Mouse (Mus musculus) myocyte (in vitro differentiated cells): Measurements from ENCODE around the gene Mitf. TPM values are rescaled to one million over a fixed set of nuclear protein-coding genes. Genes with fewer than 3 reads are reported as not detected.

ENCODE experiments used
- H3K27me3 ChIP-seq: one replicate; pipeline ENCODE4 v1.6.1; 2011; ENCODE audit not compliant: control insufficient read depth, insufficient read depth, insufficient read length
- H3K36me3 ChIP-seq: one replicate; pipeline ENCODE4 v1.6.1; 2011; ENCODE audit not compliant: control insufficient read depth, insufficient read depth
- H3K4me2 ChIP-seq: one replicate; pipeline ENCODE4 v1.6.1; 2011; ENCODE audit warnings: low read depth, control low read depth
- H3K4me3 ChIP-seq: one replicate; pipeline ENCODE4 v1.5.1; 2011; ENCODE audit warnings: mild to moderate bottlenecking, control low read depth, moderate library complexity
- H3K79me2 ChIP-seq: one replicate; pipeline ENCODE4 v1.6.1; 2011; ENCODE audit not compliant: control insufficient read depth, insufficient read depth
- H3ac ChIP-seq: one replicate; pipeline ENCODE4 v1.6.1; 2011; ENCODE audit not compliant: control insufficient read depth, insufficient read length
- CEBPB ChIP-seq: IDR thresholded peaks from 2 replicates; pipeline ENCODE4 v1.6.1; 2011; ENCODE audit warnings: mild to moderate bottlenecking, moderate library complexity; ENCODE audit not compliant: poor library complexity, insufficient read depth, severe bottlenecking
- E2F4 ChIP-seq: IDR thresholded peaks from one replicate; pipeline ENCODE4 v1.6.1; 2011; ENCODE audit warnings: mild to moderate bottlenecking, control low read depth, moderate library complexity; ENCODE audit not compliant: insufficient read depth
- MAX ChIP-seq: IDR thresholded peaks from one replicate; pipeline ENCODE4 v1.6.1; 2011; ENCODE audit warnings: low read depth, mild to moderate bottlenecking, control low read depth
- MYOD1 ChIP-seq, 3 experiments: IDR thresholded peaks; one replicate each; pipeline ENCODE4 v1.6.1; 2011; ENCODE audit warnings: control low read depth in 2 of 3, low read depth in 2 of 3, mild to moderate bottlenecking in 2 of 3, moderate library complexity in 1 of 3; ENCODE audit not compliant: insufficient read length in 2 of 3, control insufficient read depth in 1 of 3
- MYOG ChIP-seq, 3 experiments: IDR thresholded peaks; one replicate each; pipeline ENCODE4 v1.6.1; 2011; ENCODE audit warnings: control low read depth in 2 of 3, low read depth in 2 of 3, mild to moderate bottlenecking in 2 of 3; ENCODE audit not compliant: insufficient read length in 2 of 3, control insufficient read depth in 1 of 3, insufficient read depth in 1 of 3
- POLR2A ChIP-seq: IDR thresholded peaks from one replicate; pipeline ENCODE4 v1.6.1; 2011; ENCODE audit warnings: low read depth, mild to moderate bottlenecking, control low read depth, moderate library complexity; ENCODE audit not compliant: insufficient read length
- POLR2AphosphoS2 ChIP-seq: IDR thresholded peaks from one replicate; pipeline ENCODE4 v1.6.1; 2011; ENCODE audit warnings: low read depth, control low read depth; ENCODE audit not compliant: insufficient read length
- REST ChIP-seq: IDR thresholded peaks from one replicate; pipeline ENCODE4 v1.6.1; 2011; ENCODE audit warnings: mild to moderate bottlenecking, control low read depth, moderate library complexity; ENCODE audit not compliant: insufficient read depth, insufficient read length
- SRF ChIP-seq: IDR thresholded peaks from one replicate; pipeline ENCODE4 v1.6.1; 2011; ENCODE audit warnings: low read depth; ENCODE audit not compliant: control insufficient read depth, insufficient read length
- TCF12 ChIP-seq: IDR thresholded peaks from one replicate; pipeline ENCODE4 v1.6.1; 2011; ENCODE audit warnings: mild to moderate bottlenecking, control low read depth; ENCODE audit not compliant: poor library complexity, insufficient read depth, severe bottlenecking
- TCF3 ChIP-seq: IDR thresholded peaks from one replicate; pipeline ENCODE4 v1.6.1; 2011; ENCODE audit warnings: low read depth, control low read depth; ENCODE audit not compliant: insufficient read length
- USF1 ChIP-seq: IDR thresholded peaks from one replicate; pipeline ENCODE4 v1.6.1; 2011; ENCODE audit warnings: low read depth, mild to moderate bottlenecking, control low read depth, moderate library complexity
- polyA plus RNA-seq: library from polyadenylated mRNA; unstranded; fragments of >200 nt; fragmentation: generic; extraction: Trizol; gene quantifications from one replicate; pipeline ENCODE4 v1.2.1, GENCODE M21; 2012; ENCODE audit warnings: missing spikeins

Gene Mitf
- polyA plus RNA-seq, 1 experiment: 2.4 TPM

- TF ChIP-seq POLR2AphosphoS2 (no peak), POLR2A (no peak), USF1 (no peak), SRF (no peak), MYOD1 (IDR thresholded peaks at IDR 0.05; ENCODE audit: control insufficient read depth in 1 of 3, insufficient read length in 2 of 3, low read depth in 2 of 3) (no peak), MYOG (IDR thresholded peaks at IDR 0.05; ENCODE audit: control insufficient read depth in 1 of 3, insufficient read depth in 1 of 3, insufficient read length in 2 of 3, low read depth in 2 of 3) (no peak), TCF3 (no peak), REST (no peak), MAX (no peak), E2F4 (no peak), TCF12 (no peak), CEBPB (no peak)
- no peaks in the 10 kb centered on the region for H3K36me3 ChIP-seq
- no peak overlapping the region for H3K4me2 ChIP-seq
- no peak overlapping the region for H3K4me3 ChIP-seq
- H3ac ChIP-seq: no peak overlapping the region
- no peaks in the 10 kb centered on the region for H3K79me2 ChIP-seq
- no peaks in the 10 kb centered on the region for H3K27me3 ChIP-seq
Observed at GRCm38 (mm10) chr6:98005566-98005965, 198.7 kb downstream of the Mitf start.

GRCm38 (mm10) chr6:98015066-98015465 lies 208.2 kb downstream of the Mitf start:
- H3K36me3 ChIP-seq: peaks cover 4% of the 10 kb centered on the region
- no peak overlapping the region for H3K4me3 ChIP-seq
- no peak for TF ChIP-seq MYOG (IDR thresholded peaks at IDR 0.05; ENCODE audit: control insufficient read depth in 1 of 3, insufficient read depth in 1 of 3, insufficient read length in 2 of 3, low read depth in 2 of 3)
- no peak for TF ChIP-seq MYOD1 (IDR thresholded peaks at IDR 0.05; ENCODE audit: control insufficient read depth in 1 of 3, insufficient read length in 2 of 3, low read depth in 2 of 3)
- TF ChIP-seq CEBPB: no peak
- TF ChIP-seq SRF: no peak
- TF ChIP-seq USF1: no peak
- no peak for TF ChIP-seq POLR2A
- TF ChIP-seq POLR2AphosphoS2: no peak
- no peak for TF ChIP-seq E2F4
- no peak for TF ChIP-seq REST
- no peak for TF ChIP-seq TCF3
- no peak for TF ChIP-seq TCF12
- TF ChIP-seq MAX: no peak
- H3K4me2 ChIP-seq: no peak overlapping the region
- H3K27me3 ChIP-seq: no peaks in the 10 kb centered on the region
- H3K79me2 ChIP-seq: no peaks in the 10 kb centered on the region
- no peak overlapping the region for H3ac ChIP-seq

- Histone ChIP-seq H3K4me2 (no peak overlapping the region), H3K27me3 (no peaks in the 10 kb centered on the region), H3K4me3 (no peak overlapping the region), H3K36me3 (peaks cover 4% of the 10 kb centered on the region), H3K79me2 (no peaks in the 10 kb centered on the region), H3ac (no peak overlapping the region)
- no peak for TF ChIP-seq TCF12
- no peak for TF ChIP-seq MAX
- no peak for TF ChIP-seq REST
- TF ChIP-seq CEBPB: no peak
- no peak for TF ChIP-seq POLR2A
- TF ChIP-seq MYOD1 (IDR thresholded peaks at IDR 0.05; ENCODE audit: control insufficient read depth in 1 of 3, insufficient read length in 2 of 3, low read depth in 2 of 3): no peak
- TF ChIP-seq SRF: no peak
- TF ChIP-seq TCF3: no peak
- no peak for TF ChIP-seq USF1
- TF ChIP-seq MYOG (IDR thresholded peaks at IDR 0.05; ENCODE audit: control insufficient read depth in 1 of 3, insufficient read depth in 1 of 3, insufficient read length in 2 of 3, low read depth in 2 of 3): no peak
- no peak for TF ChIP-seq POLR2AphosphoS2
- TF ChIP-seq E2F4: no peak
Observed at GRCm38 (mm10) chr6:98015819-98016218, 209.0 kb downstream of the Mitf start.

- Histone ChIP-seq H3K36me3 (no peaks in the 10 kb centered on the region), H3K4me3 (no peak overlapping the region), H3K4me2 (no peak overlapping the region), H3ac (no peak overlapping the region), H3K27me3 (no peaks in the 10 kb centered on the region), H3K79me2 (no peaks in the 10 kb centered on the region)
- TF ChIP-seq TCF3 (no peak), CEBPB (no peak), MAX (no peak)
Observed at GRCm38 (mm10) chr6:98023876-98024275, 217.0 kb downstream of the Mitf start.

- Histone ChIP-seq H3K36me3 (no peaks in the 10 kb centered on the region), H3K27me3 (no peaks in the 10 kb centered on the region), H3K4me3 (no peak overlapping the region), H3ac (no peak overlapping the region), H3K4me2 (no peak overlapping the region), H3K79me2 (no peaks in the 10 kb centered on the region)
- TF ChIP-seq POLR2A (no peak), USF1 (no peak), REST (no peak), MYOG (IDR thresholded peaks at IDR 0.05; ENCODE audit: control insufficient read depth in 1 of 3, insufficient read depth in 1 of 3, insufficient read length in 2 of 3, low read depth in 2 of 3) (no peak), POLR2AphosphoS2 (no peak), TCF12 (no peak), MYOD1 (IDR thresholded peaks at IDR 0.05; ENCODE audit: control insufficient read depth in 1 of 3, insufficient read length in 2 of 3, low read depth in 2 of 3) (no peak), SRF (no peak), E2F4 (no peak), MAX (no peak), CEBPB (no peak), TCF3 (no peak)
Observed at GRCm38 (mm10) chr6:98038513-98038912, 231.7 kb downstream of the Mitf start.
